Mouse (Mus musculus): ENCODE results near the gene Idnk.

The Idnk gene

DNA sequence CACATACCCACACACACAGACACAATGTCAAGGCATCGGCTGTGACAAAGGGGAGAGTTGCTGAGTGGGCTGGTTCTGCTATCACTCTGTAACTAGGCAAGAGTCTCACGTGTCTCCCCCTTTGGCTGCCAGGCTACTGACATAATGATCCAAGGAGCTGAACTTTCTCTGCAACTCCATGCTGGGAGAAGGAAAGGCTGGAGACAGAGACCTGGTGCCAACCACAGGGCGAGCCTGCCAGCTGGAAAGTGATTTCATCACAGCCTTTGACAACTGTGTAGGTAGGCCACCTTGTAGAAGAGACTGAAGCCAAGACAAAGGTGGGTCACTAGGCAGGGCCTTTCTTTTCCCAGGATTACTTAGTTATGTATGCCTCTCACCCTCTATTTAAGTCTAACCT is 39.8 kb downstream of the Idnk start:
- DNase-seq: no peak

DNA sequence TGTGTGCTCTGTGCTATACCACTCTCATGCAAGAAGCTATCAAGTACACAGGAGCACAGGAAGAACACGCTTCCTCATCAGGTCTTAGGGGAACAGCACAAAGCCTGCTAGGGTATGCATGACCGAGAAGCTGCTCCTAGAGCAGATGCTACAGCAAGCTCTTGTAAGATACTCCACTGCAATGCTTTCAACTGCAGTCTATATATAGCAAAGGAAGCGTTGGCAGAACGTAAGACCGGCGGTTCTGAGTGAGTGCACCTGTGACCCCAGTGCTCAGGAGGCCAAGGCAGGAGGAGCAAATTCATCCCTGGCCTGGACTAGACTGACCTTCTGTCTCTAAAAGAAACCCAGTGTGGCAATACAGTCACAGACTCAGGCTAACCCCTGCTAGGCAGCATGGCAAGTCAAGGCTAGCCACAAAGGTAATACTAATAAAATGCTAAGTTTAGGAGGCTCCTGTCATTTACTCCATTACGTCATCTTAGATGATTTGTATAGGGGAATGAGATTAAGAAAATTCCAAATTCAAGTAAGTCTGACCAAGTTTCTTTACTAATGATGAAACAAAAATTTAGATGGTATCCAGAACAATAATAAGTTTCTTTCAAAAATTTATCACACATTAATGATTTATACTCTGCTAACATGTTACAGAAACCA is 40.7 kb downstream of the Idnk start:
- DNase-seq: no peak

- no peak for DNase-seq
Measured at GRCm38 (mm10) chr13:58201343-58201742, 43.9 kb downstream of the Idnk start.

GRCm38 (mm10) chr13:58201908-58202307 is 44.5 kb downstream of the Idnk start:
- no peak for DNase-seq

DNA sequence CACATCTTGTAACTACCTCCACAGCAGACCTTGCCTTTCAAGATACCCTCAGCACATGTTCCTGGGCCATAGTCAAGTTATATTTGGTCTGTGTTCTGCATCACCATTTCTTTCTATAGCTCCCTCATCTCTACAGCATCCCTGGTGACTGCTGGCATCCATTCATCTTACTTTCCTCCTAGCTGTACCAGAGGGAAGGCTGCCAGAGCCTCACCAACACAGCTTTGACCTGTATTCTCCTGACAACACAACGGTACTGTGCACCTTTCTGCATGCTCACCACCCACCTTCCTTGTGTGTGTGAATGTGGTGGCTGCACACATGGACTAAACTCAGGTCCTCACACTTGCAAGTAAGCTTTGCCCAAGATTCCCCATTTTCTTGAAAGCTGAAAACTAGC is 45.5 kb downstream of the Idnk start:
- no peak for DNase-seq

GRCm38 (mm10) chr13:58204202-58204601 is 46.8 kb downstream of the Idnk start:
- DNase-seq: no peak

GRCm38 (mm10) chr13:58204986-58205385 is 47.5 kb downstream of the Idnk start:
- no peak for DNase-seq

- DNase-seq: no peak
Measured at GRCm38 (mm10) chr13:58206084-58206483, 48.6 kb downstream of the Idnk start.

- no peak for DNase-seq
Measured at GRCm38 (mm10) chr13:58210441-58210840, 53.0 kb downstream of the Idnk start.

DNA sequence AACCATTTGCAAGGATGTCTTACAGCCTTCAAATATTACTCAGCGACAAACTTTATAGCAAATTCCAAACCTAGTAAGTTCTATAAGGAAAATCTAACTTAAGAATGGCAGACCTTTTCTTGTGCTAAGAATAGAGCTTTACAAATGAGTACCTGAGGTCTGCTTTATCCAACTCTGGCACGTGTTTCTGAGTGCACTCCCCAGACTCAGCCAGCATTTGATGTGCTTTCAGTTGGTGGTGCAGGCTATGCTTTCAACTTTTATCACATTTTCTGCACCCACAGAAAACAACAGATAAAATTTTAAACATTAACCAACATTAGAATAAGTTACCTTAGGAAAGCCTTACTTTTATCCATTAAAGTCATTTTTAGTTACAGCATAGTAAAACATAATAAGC is 55.1 kb downstream of the Idnk start:
- DNase-seq: no peak

DNA sequence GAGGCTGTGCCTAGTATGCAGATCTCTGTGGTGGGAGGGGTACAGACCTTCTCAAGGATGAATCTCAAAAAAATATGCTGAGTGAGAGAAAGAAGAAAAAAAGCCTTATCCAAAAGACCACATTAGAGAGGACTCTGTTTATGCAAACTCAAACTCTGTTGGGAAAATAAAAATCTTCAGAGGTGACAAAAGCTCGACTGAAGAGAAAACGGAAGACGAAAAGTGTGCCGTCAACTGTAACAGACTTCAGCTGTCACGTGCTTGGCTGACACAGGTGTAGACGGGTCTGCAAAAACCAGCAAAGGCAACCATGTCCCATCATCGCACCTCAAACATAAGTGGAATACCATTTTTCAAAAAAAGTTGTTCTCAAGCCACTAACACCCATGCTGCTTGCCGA is 56.4 kb downstream of the Idnk start:
- no peak for DNase-seq

Measured in lung, postnatal 10 days (tissue).